16 mouse cellular contexts compared by ENCODE assay signal in genomic region chr2:113929650-113930049, GRCm38 (mm10).
"Had no signal": no experiment of that assay in that cellular context is flagged by ENCODE, and none has a peak within 500 bp of the region (broad histone marks: within the 10 kb centered on the region; RNA-seq: fewer than 3 reads in every experiment).

No protein-coding gene starts in this region.

- H3K4me2 ChIP-seq: neural tube, embryonic 13.5 days; neural tube, embryonic 15.5 days; stomach, embryonic 15.5 days had no signal

- H3K27ac ChIP-seq: neural tube, embryonic 13.5 days; neural tube, embryonic 15.5 days; stomach, embryonic 15.5 days; stomach, postnatal 0 days had no signal

- H3K9me3 ChIP-seq: neural tube, embryonic 13.5 days; neural tube, embryonic 15.5 days; stomach, embryonic 15.5 days had no signal

- H3K4me1 ChIP-seq: neural tube, embryonic 13.5 days; neural tube, embryonic 15.5 days; stomach, embryonic 15.5 days had no signal

- H3K36me3 ChIP-seq: neural tube, embryonic 13.5 days; neural tube, embryonic 15.5 days; stomach, embryonic 15.5 days had no signal

- DNase-seq: retina, postnatal 1 day; right cerebral cortex, adult 18-20 months; right cerebral cortex, postnatal 14 days; right cerebral cortex, postnatal 25 days; right cerebral cortex, postnatal 4 days; spleen, adult 18-20 months; thymus, adult 18-20 months; thymus, adult 2 months; thymus, postnatal 14 days; thymus, postnatal 25 days; thymus, postnatal 36 days; thymus, postnatal 4 days had no signal

- H3K9ac ChIP-seq: neural tube, embryonic 13.5 days; neural tube, embryonic 15.5 days; stomach, embryonic 15.5 days had no signal

- H3K4me3 ChIP-seq: neural tube, embryonic 13.5 days; neural tube, embryonic 15.5 days; stomach, embryonic 15.5 days had no signal

- H3K27me3 ChIP-seq: neural tube, embryonic 13.5 days; neural tube, embryonic 15.5 days; stomach, embryonic 15.5 days had no signal
